Mouse (Mus musculus) heart, embryonic 11.5 days (tissue): ENCODE results near the gene Prl3b1. TPM values are rescaled to one million over a fixed set of nuclear protein-coding genes. Genes with fewer than 3 reads are reported as not detected.

Experiments used
- ATAC-seq: fragments of 200-750 bp; cut with Nextera tagmentation; replicated peaks from 2 replicates; pipeline ENCODE4 v1.8.0; 2017; ENCODE audit warnings: moderate library complexity; ENCODE audit not compliant: insufficient number of reproducible peaks, low FRiP score, low TSS enrichment
- H3K27ac ChIP-seq: fragments of 300-500 bp; sonication (generic); 2 replicates; pipeline ENCODE4 v1.5.1; 2014; ENCODE audit warnings: mild to moderate bottlenecking, low read depth, low read length
- H3K27me3 ChIP-seq: fragments of 300-500 bp; sonication (generic); 2 replicates; pipeline ENCODE4 v1.6.1; 2014; ENCODE audit warnings: mild to moderate bottlenecking, low read length, mixed read lengths; ENCODE audit not compliant: control insufficient read depth, insufficient read depth
- H3K36me3 ChIP-seq: fragments of 300-500 bp; sonication (generic); 2 replicates; pipeline ENCODE4 v1.6.1; 2014; ENCODE audit warnings: mild to moderate bottlenecking, low read length, moderate library complexity, mixed read lengths; ENCODE audit not compliant: control insufficient read depth, insufficient read depth
- H3K4me1 ChIP-seq: fragments of 300-500 bp; sonication (generic); 2 replicates; pipeline ENCODE4 v1.6.1; 2014; ENCODE audit warnings: low read length; ENCODE audit not compliant: control insufficient read depth, insufficient read depth
- H3K4me2 ChIP-seq: fragments of 300-500 bp; sonication (generic); 2 replicates; pipeline ENCODE4 v1.6.1; 2014; ENCODE audit warnings: mild to moderate bottlenecking, moderate library complexity
- H3K4me3 ChIP-seq: fragments of 300-500 bp; sonication (generic); 2 replicates; pipeline ENCODE4 v1.5.1; 2014; ENCODE audit warnings: low read depth, low read length
- H3K9ac ChIP-seq: fragments of 300-500 bp; sonication (generic); 2 replicates; pipeline ENCODE4 v1.6.1; 2014; ENCODE audit warnings: mild to moderate bottlenecking, low read depth, low read length, moderate library complexity
- H3K9me3 ChIP-seq: fragments of 300-500 bp; sonication (generic); replicated peaks from 2 replicates; pipeline ENCODE4 v1.6.1; 2016; ENCODE audit warnings: low read length; ENCODE audit not compliant: control insufficient read depth
- WGBS: fragments of 180-500 bp; shearing (Covaris S2); extraction: QIAGEN DNeasy Blood & Tissue Kit; methylation state at CpG from one replicate; pipeline ENCODE4 v1.1.7; 2014; ENCODE audit not compliant: insufficient replicate concordance; 5-methylcytosine and 5-hydroxymethylcytosine counted together
- polyA plus RNA-seq: library from polyadenylated mRNA; unstranded; fragments of >200 nt; fragmentation: Nextera tagmentation; extraction: Ambion mirVana; gene quantifications from 2 replicates; pipeline ENCODE4 v1.2.1, GENCODE M21; 2014

Prl3b1 gene
- polyA plus RNA-seq, result 0.24 and 0.25 TPM in 2 replicates

DNA sequence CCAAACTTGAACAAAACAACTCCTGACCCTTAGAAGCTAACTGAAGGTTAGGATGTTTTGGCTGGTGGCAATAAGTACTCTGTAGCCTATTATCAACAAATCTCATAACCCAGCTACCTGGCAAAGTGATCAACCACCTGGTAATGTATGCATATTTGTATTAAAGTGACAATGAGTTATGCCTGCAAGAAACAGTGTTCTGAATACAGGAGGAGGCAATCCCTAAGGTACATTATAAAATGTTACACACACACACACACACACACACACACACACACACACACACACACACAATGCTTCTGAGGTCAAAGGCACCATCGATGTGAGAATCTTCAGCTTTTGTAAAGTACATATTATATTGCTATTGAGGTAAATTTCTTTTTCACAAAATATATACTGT lies at the start of gene Prl3b1:
TSS of gene Prl3b1 (plus strand) at position 301 of the 400 bp plus-strand sequence.
- no peaks in the 10 kb centered on the region for H3K27me3 ChIP-seq
- H3K9me3 ChIP-seq, result no peaks in the 10 kb centered on the region
- 86% methylated on average over 1 of the region's 1 CpGs for WGBS
- H3K9ac ChIP-seq, result no peak within 1 kb of the TSS
- no peak for ATAC-seq
- H3K4me2 ChIP-seq, result no peak within 1 kb of the TSS
- H3K27ac ChIP-seq, result no peak within 1 kb of the TSS
- no peaks in the 10 kb centered on the region for H3K36me3 ChIP-seq
- no peak within 1 kb of the TSS for H3K4me3 ChIP-seq
- H3K4me1 ChIP-seq, result no peaks in the 10 kb centered on the region

DNA sequence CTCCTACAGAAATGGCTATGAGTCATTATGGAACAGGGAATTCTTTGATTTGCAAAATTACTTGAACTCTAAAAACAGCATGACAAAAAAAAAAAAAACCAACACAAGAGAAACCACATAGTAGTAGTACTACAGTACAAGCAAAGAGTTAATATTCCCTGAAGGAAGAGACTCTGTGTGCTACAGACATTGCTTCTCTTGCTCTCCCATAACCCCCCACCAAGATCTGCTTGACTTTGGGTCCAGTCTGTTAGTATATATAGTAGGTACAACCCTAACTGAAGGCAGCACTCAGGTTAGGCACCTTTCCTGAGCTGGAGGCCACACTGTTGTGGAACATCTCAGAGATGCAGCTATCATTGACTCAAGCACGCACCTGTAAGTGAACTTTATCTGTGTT lies 45.3 kb upstream of the Prl3b1 start, which contains the start of gene Prl3c1:
TSS of gene Prl3c1 (plus strand) at position 301 of the 400 bp plus-strand sequence.
- Histone ChIP-seq H3K36me3 (no peaks in the 10 kb centered on the region), H3K4me1 (no peaks in the 10 kb centered on the region), H3K4me3 (no peak within 1 kb of the TSS), H3K27ac (no peak within 1 kb of the TSS), H3K9me3 (no peaks in the 10 kb centered on the region), H3K4me2 (no peak within 1 kb of the TSS), H3K9ac (no peak within 1 kb of the TSS), H3K27me3 (no peaks in the 10 kb centered on the region)
- ATAC-seq, result no peak
- 71% methylated on average over 1 of the region's 1 CpGs for WGBS

DNA sequence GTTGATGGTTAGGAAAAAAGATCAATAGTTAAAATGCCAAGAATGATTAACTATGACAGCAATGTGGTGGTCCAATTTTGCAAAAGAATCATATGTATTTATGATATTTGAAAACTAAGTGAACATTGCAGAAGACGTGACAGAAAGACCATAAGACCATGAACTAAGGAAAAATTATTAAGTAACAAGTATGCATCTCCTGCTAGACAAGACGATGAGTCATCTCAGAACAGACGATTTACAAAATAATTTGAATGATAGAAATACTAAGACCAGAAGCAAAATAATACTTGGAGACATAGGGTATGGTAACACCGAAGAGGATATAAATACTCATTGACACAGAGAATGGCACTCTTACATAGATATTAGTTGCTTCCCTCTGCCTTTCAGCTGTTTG lies 17.5 kb downstream of the Prl3b1 start, which contains the start of gene Prl3a1:
TSS of gene Prl3a1 (plus strand) at position 301 of the 400 bp plus-strand sequence.
- 75% methylated on average over 4 of the region's 4 CpGs for WGBS
- no peaks in the 10 kb centered on the region for H3K4me1 ChIP-seq
- H3K27ac ChIP-seq, result no peak within 1 kb of the TSS
- H3K36me3 ChIP-seq, result no peaks in the 10 kb centered on the region
- H3K4me2 ChIP-seq, result no peak within 1 kb of the TSS
- no peak for ATAC-seq
- no peaks in the 10 kb centered on the region for H3K9me3 ChIP-seq
- H3K9ac ChIP-seq, result no peak within 1 kb of the TSS
- no peak within 1 kb of the TSS for H3K4me3 ChIP-seq
- H3K27me3 ChIP-seq, result no peaks in the 10 kb centered on the region

Other genes with a start within 250 kb of the Prl3b1 start
- not detected in 2 replicates for gene Prl, start 184.3 kb upstream of the Prl3b1 start, polyA plus RNA-seq
- not detected in 2 replicates for gene Prl3d1, start 147.7 kb upstream of the Prl3b1 start, polyA plus RNA-seq
- not detected in 2 replicates for gene Prl3d2, start 120.1 kb upstream of the Prl3b1 start, polyA plus RNA-seq
- not detected in 2 replicates for gene Prl3d3, start 85.1 kb upstream of the Prl3b1 start, polyA plus RNA-seq
- gene Prl3c1, start 45.2 kb upstream of the Prl3b1 start, polyA plus RNA-seq, result not detected in 2 replicates
- 0.14 TPM in 1 of 2 replicates, not detected in the other for gene Prl3a1, start 17.6 kb downstream of the Prl3b1 start, polyA plus RNA-seq
- gene Prl6a1, start 70.8 kb downstream of the Prl3b1 start, polyA plus RNA-seq, result not detected in 2 replicates
- gene Prl8a2, start 103.8 kb downstream of the Prl3b1 start, polyA plus RNA-seq, result not detected in 2 replicates
- gene Prl2b1, start 149.0 kb downstream of the Prl3b1 start, polyA plus RNA-seq, result not detected in 2 replicates
- not detected in 2 replicates for gene Prl8a6, start 196.8 kb downstream of the Prl3b1 start, polyA plus RNA-seq